Mouse (Mus musculus): ENCODE results near the gene Lin37. TPM values are rescaled to one million over a fixed set of nuclear protein-coding genes. Genes with fewer than 3 reads are reported as not detected.
A peak's percentile ranks its signal among the peaks of the same experiment; 100 is the strongest.

Lin37 gene
- polyA plus RNA-seq, 1 experiment from 2014 or later: 40.8 TPM

GRCm38 (mm10) chr7:30556894-30557536 is 2.6 kb downstream of the Lin37 start:
- peaks cover 17% of the 10 kb centered on the region for H3K4me1 ChIP-seq (replicated peaks; ENCODE audit: insufficient read depth, low read length)
- no peak overlapping the region for H3K4me3 ChIP-seq (replicated peaks; ENCODE audit: low read depth, low read length)
- H3K36me3 ChIP-seq (ENCODE audit: insufficient read depth, low read length): peaks cover 21% of the 10 kb centered on the region; the same call in 1 of the 2 replicates
- H3K9me3 ChIP-seq (replicated peaks; ENCODE audit: low read length): no peaks in the 10 kb centered on the region
- H3K9ac ChIP-seq (ENCODE audit: low read depth, low read length): no peak overlapping the region
- WGBS: 94% methylated on average over 18 of the region's 18 CpGs
- ATAC-seq (replicated peaks; ENCODE audit: low FRiP score, low read depth): no peak
- no peak for DNase-seq (ENCODE audit: low spot score)
- H3K27me3 ChIP-seq (ENCODE audit: insufficient read depth, low read length): no peaks in the 10 kb centered on the region
- no peak overlapping the region for H3K27ac ChIP-seq
- H3K4me2 ChIP-seq (ENCODE audit: low read length): no peak overlapping the region
- no peak for TF ChIP-seq CTCF (IDR thresholded peaks at IDR 0.05; ENCODE audit: low read depth)

GRCm38 (mm10) chr7:30553810-30554584 is 5.6 kb downstream of the Lin37 start:
- no peaks in the 10 kb centered on the region for H3K9me3 ChIP-seq (replicated peaks; ENCODE audit: low read length)
- peaks cover 21% of the 10 kb centered on the region; the same call in 1 of the 2 replicates for H3K36me3 ChIP-seq (ENCODE audit: insufficient read depth, low read length)
- no peaks in the 10 kb centered on the region for H3K27me3 ChIP-seq (ENCODE audit: insufficient read depth, low read length)
- no peak overlapping the region for H3K27ac ChIP-seq
- peak overlapping the region; percentile 72; the same call in 1 of the 2 replicates for H3K9ac ChIP-seq (ENCODE audit: low read depth, low read length)
- ATAC-seq (replicated peaks; ENCODE audit: low FRiP score, low read depth): no peak
- TF ChIP-seq CTCF (IDR thresholded peaks at IDR 0.05; ENCODE audit: low read depth): no peak
- H3K4me1 ChIP-seq (replicated peaks; ENCODE audit: insufficient read depth, low read length): peaks cover 16% of the 10 kb centered on the region
- H3K4me3 ChIP-seq (replicated peaks; ENCODE audit: low read depth, low read length): peak overlapping the region; percentile 75
- WGBS: 81% methylated on average over 22 of the region's 22 CpGs
- peak overlapping the region; percentile 97 for H3K4me2 ChIP-seq (ENCODE audit: low read length)
- DNase-seq (ENCODE audit: low spot score): no peak

- peak; percentile 41 for DNase-seq (ENCODE audit: low spot score)
- ATAC-seq (replicated peaks; ENCODE audit: low FRiP score, low read depth): no peak
- H3K9ac ChIP-seq (ENCODE audit: low read depth, low read length): peak overlapping the region; percentile 72
- WGBS: 1% methylated on average over 23 of the region's 23 CpGs
- H3K9me3 ChIP-seq (replicated peaks; ENCODE audit: low read length): no peaks in the 10 kb centered on the region
- H3K27me3 ChIP-seq (ENCODE audit: insufficient read depth, low read length): no peaks in the 10 kb centered on the region
- H3K4me3 ChIP-seq (replicated peaks; ENCODE audit: low read depth, low read length): peak overlapping the region; percentile 75
- TF ChIP-seq CTCF (IDR thresholded peaks at IDR 0.05; ENCODE audit: low read depth): no peak
- peaks cover 21% of the 10 kb centered on the region; the same call in 1 of the 2 replicates for H3K36me3 ChIP-seq (ENCODE audit: insufficient read depth, low read length)
- peak overlapping the region; percentile 97 for H3K4me2 ChIP-seq (ENCODE audit: low read length)
- H3K4me1 ChIP-seq (replicated peaks; ENCODE audit: insufficient read depth, low read length): peaks cover 8% of the 10 kb centered on the region
- peak overlapping the region; percentile 96 for H3K27ac ChIP-seq
Observed at GRCm38 (mm10) chr7:30553021-30553589, 6.5 kb downstream of the Lin37 start.

GRCm38 (mm10) chr7:30552102-30553020 is 7.3 kb downstream of the Lin37 start, which contains the start of the genes Hspb6 and Proser3:
Hspb6 (plus strand) TSS chr7:30552178.
Proser3 (minus strand) TSS chr7:30552299.
- peak; percentile 93 for ATAC-seq (replicated peaks; ENCODE audit: low FRiP score, low read depth)
- Histone ChIP-seq H3K4me1 (replicated peaks; ENCODE audit: insufficient read depth, low read length) (peaks cover 8% of the 10 kb centered on the region), H3K9ac (ENCODE audit: low read depth, low read length) (peak within 1 kb of the TSS; percentile 72), H3K27me3 (ENCODE audit: insufficient read depth, low read length) (no peaks in the 10 kb centered on the region), H3K4me2 (ENCODE audit: low read length) (peak within 1 kb of the TSS; percentile 97), H3K27ac (peak within 1 kb of the TSS; percentile 96), H3K36me3 (ENCODE audit: insufficient read depth, low read length) (peaks cover 21% of the 10 kb centered on the region; the same call in 1 of the 2 replicates), H3K9me3 (replicated peaks; ENCODE audit: low read length) (no peaks in the 10 kb centered on the region), H3K4me3 (replicated peaks; ENCODE audit: low read depth, low read length) (peak within 1 kb of the TSS; percentile 75)
- TF ChIP-seq CTCF (IDR thresholded peaks at IDR 0.05; ENCODE audit: low read depth): no peak
- DNase-seq (ENCODE audit: low spot score): peak; percentile 100
- WGBS: under 1% methylated on average over 44 of the region's 44 CpGs

GRCm38 (mm10) chr7:30551445-30552101 is 8.1 kb downstream of the Lin37 start:
- 1% methylated on average over 10 of the region's 10 CpGs for whole genome bisulfite sequencing
- ATAC-seq (replicated peaks; ENCODE audit: low FRiP score, low read depth) (peak; percentile 64), DNase-seq (ENCODE audit: low spot score) (peak; percentile 91)
- Histone ChIP-seq H3K36me3 (ENCODE audit: insufficient read depth, low read length) (peaks cover 13% of the 10 kb centered on the region; the same call in 1 of the 2 replicates), H3K4me1 (replicated peaks; ENCODE audit: insufficient read depth, low read length) (peaks cover 8% of the 10 kb centered on the region), H3K9me3 (replicated peaks; ENCODE audit: low read length) (no peaks in the 10 kb centered on the region), H3K4me3 (replicated peaks; ENCODE audit: low read depth, low read length) (peak overlapping the region; percentile 75), H3K27me3 (ENCODE audit: insufficient read depth, low read length) (no peaks in the 10 kb centered on the region), H3K4me2 (ENCODE audit: low read length) (peak overlapping the region; percentile 97), H3K9ac (ENCODE audit: low read depth, low read length) (peak overlapping the region; percentile 65; the same call in 1 of the 2 replicates), H3K27ac (peak overlapping the region; percentile 96)
- TF ChIP-seq CTCF (IDR thresholded peaks at IDR 0.05; ENCODE audit: low read depth): peak; percentile 64
